Mouse (Mus musculus): ENCODE measurements around the gene Clcn3. TPM values are rescaled to one million over a fixed set of nuclear protein-coding genes. Genes with fewer than 3 reads are reported as not detected.

Gene Clcn3
- total and polyA plus RNA-seq, 3 experiments, result 21.9 to 37.3 (median 29.2) TPM

DNA sequence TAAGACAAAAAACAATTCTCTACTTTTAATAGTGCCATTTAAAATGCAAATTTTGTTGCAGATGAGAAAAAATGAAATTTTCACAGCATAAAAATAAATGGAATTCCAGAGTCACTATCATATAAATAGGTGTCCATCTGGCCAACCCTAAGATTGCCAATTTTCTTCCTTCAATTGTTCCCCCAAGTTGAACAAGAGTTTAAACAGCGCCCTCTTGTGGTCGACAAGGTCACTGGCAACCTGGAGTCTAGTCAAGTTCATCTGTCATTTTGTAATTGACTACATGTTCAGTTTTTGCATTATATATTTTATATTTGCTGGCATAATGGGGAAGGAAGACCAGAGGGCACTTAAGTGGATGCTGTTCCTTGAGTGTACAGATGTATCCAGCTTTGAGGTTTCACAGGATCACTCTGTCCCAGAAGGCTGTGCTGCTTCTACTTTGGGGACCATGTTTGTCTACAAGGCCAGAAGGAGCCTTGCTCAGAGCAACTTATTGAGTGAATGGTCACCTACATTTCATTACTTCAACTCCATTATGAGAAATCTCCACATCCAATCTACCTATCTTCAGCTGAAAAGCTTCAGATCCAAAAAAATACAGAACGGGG is 117.5 kb downstream of the Clcn3 start:
- dilution Hi-C loops (cut with MboI; ENCODE audit: extremely low pct_ligation_motif_present, extremely low pct_unique_long_range_greater_than_20kb, low sequenced_read_pairs), result no loop called here
- in situ Hi-C loops (cut with MboI; ENCODE audit: low pct_ligation_motif_present, low pct_unique_long_range_greater_than_20kb, low sequenced_read_pairs), result loop anchor here (10.0 kb wide), 1 partner anchor 251 kb away; no protein-coding TSS in a partner anchor

DNA sequence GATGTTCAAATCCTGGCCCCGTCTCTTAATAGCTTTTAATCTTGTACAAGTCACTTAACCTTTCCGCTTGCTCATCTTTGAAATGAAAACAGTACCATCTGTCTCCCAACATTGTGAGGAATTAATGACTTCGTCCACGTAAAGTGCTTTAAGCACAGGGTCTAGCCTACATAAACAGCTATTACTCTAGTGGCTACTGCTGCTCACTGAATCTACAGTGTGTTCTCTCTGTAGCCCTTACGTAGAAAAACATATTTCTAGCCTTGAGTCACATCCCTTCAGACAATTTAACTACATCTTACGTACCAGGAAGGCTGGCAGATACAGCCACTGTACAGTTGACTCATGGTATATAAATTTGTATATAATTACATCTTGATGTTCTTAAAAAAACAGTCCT is 118.2 kb downstream of the Clcn3 start:
- DNase-seq (ENCODE audit: extremely low read depth), result no peak
- Histone ChIP-seq H3K27me3 (replicated peaks) (no peaks in the 10 kb centered on the region), H3K4me3 (replicated peaks in 1 of 3; ENCODE audit: low read depth in 2 of 3, low read length in 2 of 3, poor library complexity in 1 of 3) (no peak overlapping the region), H3K27ac (ENCODE audit: insufficient read depth, low read depth) (no peak overlapping the region), H3K4me1 (ENCODE audit: control insufficient read depth in 1 of 2, insufficient read depth in 2 of 2) (peaks cover 19 to 58% of the 10 kb centered on the region in 2 experiments), H3K36me3 (replicated peaks in 1 of 2; ENCODE audit: control insufficient read depth in 1 of 2, insufficient read depth in 1 of 2, low read length in 1 of 2) (no peaks in the 10 kb centered on the region), H3K9ac (ENCODE audit: insufficient read depth, low read depth) (no peak overlapping the region), H3K9me3 (replicated peaks; ENCODE audit: low read length) (no peaks in the 10 kb centered on the region), H3K4me2 (ENCODE audit: insufficient read depth, low read depth, poor library complexity, severe bottlenecking) (no peak overlapping the region), H3K79me2 (replicated peaks; ENCODE audit: control insufficient read depth, extremely low read depth, insufficient read depth, poor library complexity, severe bottlenecking) (no peaks in the 10 kb centered on the region)
- dilution Hi-C loops (cut with MboI; ENCODE audit: extremely low pct_ligation_motif_present, extremely low pct_unique_long_range_greater_than_20kb, low sequenced_read_pairs), result no loop called here
- in situ Hi-C loops (cut with MboI; ENCODE audit: low pct_ligation_motif_present, low pct_unique_long_range_greater_than_20kb, low sequenced_read_pairs), result loop anchor here (10.0 kb wide), 1 partner anchor 250 kb away; no protein-coding TSS in a partner anchor
- no peak for TF ChIP-seq UBTF (IDR thresholded peaks at IDR 0.05; ENCODE audit: low read depth, low read length)
- TF ChIP-seq TBP (conservative IDR thresholded peaks at IDR 0.05; ENCODE audit: low read depth, low read length), result no peak
- TF ChIP-seq MAFK (IDR thresholded peaks at IDR 0.05; ENCODE audit: insufficient replicate concordance, low read length), result no peak
- no peak for TF ChIP-seq SMC3 (IDR thresholded peaks at IDR 0.05; ENCODE audit: low read depth, low read length)
- TF ChIP-seq ETS1 (conservative IDR thresholded peaks at IDR 0.05; ENCODE audit: low read depth, low read length), result no peak
- no peak for TF ChIP-seq HCFC1 (IDR thresholded peaks at IDR 0.05; ENCODE audit: low read depth, low read length)
- no peak for TF ChIP-seq MEF2A (IDR thresholded peaks at IDR 0.05; ENCODE audit: borderline replicate concordance, low read depth, low read length)
- TF ChIP-seq E2F4 (IDR thresholded peaks at IDR 0.05; ENCODE audit: insufficient replicate concordance, low read depth, low read length), result no peak

More for the DNA sequence above, 117.5 kb downstream of the Clcn3 start:
- Histone ChIP-seq H3K36me3 (replicated peaks in 1 of 2; ENCODE audit: control insufficient read depth in 1 of 2, insufficient read depth in 1 of 2, low read length in 1 of 2) (no peaks in the 10 kb centered on the region), H3K4me3 (replicated peaks in 1 of 3; ENCODE audit: low read depth in 2 of 3, low read length in 2 of 3, poor library complexity in 1 of 3) (no peak overlapping the region), H3K9ac (ENCODE audit: insufficient read depth, low read depth) (no peak overlapping the region), H3K79me2 (replicated peaks; ENCODE audit: control insufficient read depth, extremely low read depth, insufficient read depth, poor library complexity, severe bottlenecking) (no peaks in the 10 kb centered on the region), H3K9me3 (replicated peaks; ENCODE audit: low read length) (no peaks in the 10 kb centered on the region), H3K27me3 (replicated peaks) (no peaks in the 10 kb centered on the region), H3K27ac (ENCODE audit: insufficient read depth, low read depth) (no peak overlapping the region), H3K4me2 (ENCODE audit: insufficient read depth, low read depth, poor library complexity, severe bottlenecking) (no peak overlapping the region), H3K4me1 (ENCODE audit: control insufficient read depth in 1 of 2, insufficient read depth in 2 of 2) (peaks cover 21 to 58% of the 10 kb centered on the region in 2 experiments)
- TF ChIP-seq ZC3H11A (IDR thresholded peaks at IDR 0.05; ENCODE audit: low read depth, low read length), result peak; percentile 41; the same call in 1 of the 2 replicates
- no peak for TF ChIP-seq RCOR1 (conservative IDR thresholded peaks at IDR 0.05; ENCODE audit: low read depth, low read length)
- TF ChIP-seq CTCF (conservative IDR thresholded peaks at IDR 0.05 in 1 of 2, IDR thresholded peaks at IDR 0.05 in 1 of 2; ENCODE audit: low read depth in 2 of 2, low read length in 2 of 2), result peak; percentile 89
- peak; percentile 88 for TF ChIP-seq RAD21 (IDR thresholded peaks at IDR 0.05; ENCODE audit: low read depth, low read length)
- TF ChIP-seq SMC3 (IDR thresholded peaks at IDR 0.05; ENCODE audit: low read depth, low read length), result peak; percentile 91
- DNase-seq (ENCODE audit: extremely low read depth), result peak; percentile 80

DNA sequence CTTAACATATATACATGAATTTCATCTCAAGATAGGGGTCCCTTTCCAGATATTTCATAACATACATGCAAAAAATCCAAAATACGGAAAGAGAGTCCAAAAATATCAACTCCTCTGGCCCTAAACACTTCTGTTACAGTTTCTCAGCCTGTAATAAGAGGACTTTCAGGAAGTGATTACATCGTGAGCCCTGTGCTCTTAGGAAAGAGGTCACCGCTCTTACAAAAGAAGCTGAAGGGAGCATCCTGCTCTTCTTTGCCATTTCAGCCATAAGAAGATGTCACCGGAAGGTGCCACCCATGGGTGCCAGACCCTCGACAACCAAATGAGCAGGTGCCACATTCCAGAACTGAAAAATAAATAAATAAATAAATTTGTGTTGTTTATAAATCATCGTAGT is 121.3 kb downstream of the Clcn3 start:
- Histone ChIP-seq H3K36me3 (replicated peaks in 1 of 2; ENCODE audit: control insufficient read depth in 1 of 2, insufficient read depth in 1 of 2, low read length in 1 of 2) (no peaks in the 10 kb centered on the region), H3K9ac (ENCODE audit: insufficient read depth, low read depth) (no peak overlapping the region), H3K4me3 (replicated peaks in 1 of 3; ENCODE audit: low read depth in 2 of 3, low read length in 2 of 3, poor library complexity in 1 of 3) (no peak overlapping the region), H3K27me3 (replicated peaks) (no peaks in the 10 kb centered on the region), H3K9me3 (replicated peaks; ENCODE audit: low read length) (no peaks in the 10 kb centered on the region), H3K4me2 (ENCODE audit: insufficient read depth, low read depth, poor library complexity, severe bottlenecking) (no peak overlapping the region), H3K79me2 (replicated peaks; ENCODE audit: control insufficient read depth, extremely low read depth, insufficient read depth, poor library complexity, severe bottlenecking) (no peaks in the 10 kb centered on the region), H3K4me1 (ENCODE audit: control insufficient read depth in 1 of 2, insufficient read depth in 2 of 2) (peaks cover 13 to 51% of the 10 kb centered on the region in 2 experiments), H3K27ac (ENCODE audit: insufficient read depth, low read depth) (no peak overlapping the region)
- in situ Hi-C loops (cut with MboI; ENCODE audit: low pct_ligation_motif_present, low pct_unique_long_range_greater_than_20kb, low sequenced_read_pairs) (loop anchor here (10.0 kb wide), 1 partner anchor 247 kb away; no protein-coding TSS in a partner anchor), dilution Hi-C loops (cut with MboI; ENCODE audit: extremely low pct_ligation_motif_present, extremely low pct_unique_long_range_greater_than_20kb, low sequenced_read_pairs) (no loop called here)
- TF ChIP-seq USF2 (conservative IDR thresholded peaks at IDR 0.05; ENCODE audit: low read depth, low read length) (no peak), EP300 (IDR thresholded peaks at IDR 0.05; ENCODE audit: low read length) (no peak), ETS1 (conservative IDR thresholded peaks at IDR 0.05; ENCODE audit: low read depth, low read length) (no peak)
- DNase-seq (ENCODE audit: extremely low read depth), result no peak

All from CH12.LX (cell line).